Comparison of ENCODE assay signal across 9 mouse cellular contexts in genomic region chr17:27603522-27604234, GRCm38 (mm10). TPM values are rescaled to one million over a fixed set of nuclear protein-coding genes. Genes with fewer than 3 reads are reported as not detected.
A peak's percentile ranks its signal among the peaks of the same experiment; 100 is the strongest.
DNase-seq lines count a peak whose midpoint lies in the region; ATAC-seq and TF ChIP-seq lines count a peak whose summit lies in the region.
"Had no signal": no experiment of that assay in that cellular context is flagged by ENCODE, and none has a peak within 500 bp of the region (broad histone marks: within the 10 kb centered on the region; RNA-seq: fewer than 3 reads in every experiment).

No protein-coding gene starts in this region.

- peak overlapping the region; percentile 21 for H3K4me2 ChIP-seq in liver, embryonic 11.5 days
- H3K4me2 ChIP-seq in heart, embryonic 11.5 days, result peak overlapping the region; percentile 49
- H3K4me2 ChIP-seq in liver, postnatal 0 days (ENCODE audit: low read depth, low read length), result peak overlapping the region; percentile 13; the same call in 1 of the 2 replicates
- H3K4me2 ChIP-seq: hindbrain, embryonic 12.5 days had no signal

- no peak overlapping the region for H3K27ac ChIP-seq in liver, embryonic 11.5 days (ENCODE audit: low read depth, low read length)
- H3K27ac ChIP-seq in heart, embryonic 11.5 days (ENCODE audit: low read depth, low read length), result peak overlapping the region; percentile 81
- H3K27ac ChIP-seq in liver, postnatal 0 days (ENCODE audit: low read depth), result peak overlapping the region; percentile 44
- H3K27ac ChIP-seq: hindbrain, embryonic 12.5 days had no signal

- WGBS in liver, embryonic 11.5 days, result 58% methylated on average over 21 of the region's 21 CpGs
- WGBS in heart, embryonic 11.5 days (ENCODE audit: insufficient replicate concordance), result 55% methylated on average over 21 of the region's 21 CpGs
- 46% methylated on average over 21 of the region's 21 CpGs for WGBS in liver, postnatal 0 days (ENCODE audit: insufficient replicate concordance)

- no peak overlapping the region for H3K9ac ChIP-seq in liver, embryonic 11.5 days (ENCODE audit: low read depth, low read length)
- H3K9ac ChIP-seq in heart, embryonic 11.5 days (ENCODE audit: low read depth, low read length), result peak overlapping the region; percentile 29
- H3K9ac ChIP-seq in liver, postnatal 0 days (replicated peaks), result peak overlapping the region; percentile 21; the same call in 1 of the 2 replicates
- H3K9ac ChIP-seq: hindbrain, embryonic 12.5 days had no signal

- DNase-seq in liver, embryonic 11.5 days (ENCODE audit: low spot score), result no peak
- DNase-seq in liver, result no peak
- peak; percentile 51 for DNase-seq in liver, postnatal 0 days
- no peak for DNase-seq in layer of hippocampus, postnatal 25 days (ENCODE audit: extremely low spot score in 1 of 2, low spot score in 1 of 2)

- no peaks in the 10 kb centered on the region; the same call in 1 of the 2 replicates for H3K36me3 ChIP-seq in liver, embryonic 11.5 days (ENCODE audit: control insufficient read depth, insufficient read depth, low read length)
- no peaks in the 10 kb centered on the region for H3K36me3 ChIP-seq in heart, embryonic 11.5 days (ENCODE audit: control insufficient read depth, insufficient read depth, low read length)
- H3K36me3 ChIP-seq in liver, postnatal 0 days (replicated peaks; ENCODE audit: insufficient read depth, low read length), result peaks cover 2% of the 10 kb centered on the region

- no peaks in the 10 kb centered on the region for H3K9me3 ChIP-seq in liver, embryonic 11.5 days (ENCODE audit: control insufficient read depth, low read length)
- H3K9me3 ChIP-seq in heart, embryonic 11.5 days (replicated peaks; ENCODE audit: control insufficient read depth, low read length), result no peaks in the 10 kb centered on the region
- no peaks in the 10 kb centered on the region for H3K9me3 ChIP-seq in liver, postnatal 0 days (ENCODE audit: low read length)
- H3K9me3 ChIP-seq: hindbrain, embryonic 12.5 days had no signal

- no peak for TF ChIP-seq CTCF in liver, postnatal 0 days (IDR thresholded peaks at IDR 0.05; ENCODE audit: low read depth)

- peaks cover 38% of the 10 kb centered on the region for H3K4me1 ChIP-seq in liver, embryonic 11.5 days (replicated peaks; ENCODE audit: control insufficient read depth, insufficient read depth, low read length)
- peaks cover 51% of the 10 kb centered on the region for H3K4me1 ChIP-seq in heart, embryonic 11.5 days (ENCODE audit: control insufficient read depth, insufficient read depth, low read length)
- H3K4me1 ChIP-seq in liver, postnatal 0 days (ENCODE audit: insufficient read depth), result peaks cover 13% of the 10 kb centered on the region

- no peak overlapping the region for H3K4me3 ChIP-seq in liver, embryonic 11.5 days (ENCODE audit: low read depth, low read length)
- no peak overlapping the region for H3K4me3 ChIP-seq in heart, embryonic 11.5 days (ENCODE audit: low read depth, low read length)
- no peak overlapping the region for H3K4me3 ChIP-seq in liver, postnatal 0 days (ENCODE audit: low read depth, low read length)
- H3K4me3 ChIP-seq: hindbrain, embryonic 12.5 days had no signal

- peak; percentile 75 for TF ChIP-seq EP300 in liver, postnatal 0 days (IDR thresholded peaks at IDR 0.05; ENCODE audit: low read depth)

- peak; percentile 63 for ATAC-seq in liver, embryonic 11.5 days (replicated peaks; ENCODE audit: low FRiP score)
- peak; percentile 63 for ATAC-seq in erythroblast, adult 5-6 weeks (replicated peaks; ENCODE audit: low FRiP score, poor library complexity, severe bottlenecking)
- no peak for ATAC-seq in heart, embryonic 11.5 days (replicated peaks; ENCODE audit: insufficient number of reproducible peaks, low FRiP score, low TSS enrichment)
- peak; percentile 92 for ATAC-seq in liver, postnatal 0 days
- no peak for ATAC-seq in activated CD4-positive, CD25-positive, alpha-beta regulatory T cell, adult 4 months

- H3K27me3 ChIP-seq in liver, embryonic 11.5 days (replicated peaks; ENCODE audit: control insufficient read depth, insufficient read depth, low read length), result no peaks in the 10 kb centered on the region
- no peaks in the 10 kb centered on the region for H3K27me3 ChIP-seq in heart, embryonic 11.5 days (ENCODE audit: control insufficient read depth, insufficient read depth, low read length)
- H3K27me3 ChIP-seq in liver, postnatal 0 days (ENCODE audit: insufficient read depth, low read length), result no peaks in the 10 kb centered on the region
- H3K27me3 ChIP-seq: hindbrain, embryonic 12.5 days had no signal

RNA-seq across cellular contexts. Expression of gene Nudt3, which starts 19.6 kb away (rescaled TPM):
- polyA plus RNA-seq in liver, embryonic 11.5 days (2014; fragmentation: Nextera tagmentation; extraction: Ambion mirVana), result 19.6 and 26.1 TPM in 2 replicates
- 16.9 and 23.6 TPM in 2 replicates for total RNA-seq in erythroblast, adult 5-6 weeks (2015; ENCODE audit: low replicate concordance)
- total RNA-seq in erythroblast, adult 5-6 weeks (2017; ENCODE audit: low replicate concordance), result 26.0 and 34.3 TPM in 2 replicates
- 38.8 and 47.4 TPM in 2 replicates for polyA plus RNA-seq in heart, embryonic 11.5 days (2014; fragmentation: Nextera tagmentation; extraction: Ambion mirVana)
- polyA plus RNA-seq in liver, postnatal 0 days (2015; fragmentation: Nextera tagmentation; extraction: Ambion mirVana), result 17.9 and 20.2 TPM in 2 replicates
- 10 to 100 TPM; 34.7 to 38.1 TPM for polyA plus RNA-seq in activated CD4-positive, CD25-positive, alpha-beta regulatory T cell, adult 4 months (2017; shearing (Covaris generic))
- total RNA-seq in layer of hippocampus, postnatal 25 days (2021), result 100 to 1,000 TPM; 534 to 560 TPM

RNA-seq across cellular contexts. Expression of gene RPS10-NUDT3, which starts 31.3 kb away (rescaled TPM):
- polyA plus RNA-seq in liver, embryonic 11.5 days (2014; fragmentation: Nextera tagmentation; extraction: Ambion mirVana), result not detected in 2 replicates
- total RNA-seq in erythroblast, adult 5-6 weeks (2015; ENCODE audit: low replicate concordance), result not detected in 2 replicates
- total RNA-seq in erythroblast, adult 5-6 weeks (2017; ENCODE audit: low replicate concordance), result not detected in 2 replicates
- not detected in 2 replicates for polyA plus RNA-seq in heart, embryonic 11.5 days (2014; fragmentation: Nextera tagmentation; extraction: Ambion mirVana)
- polyA plus RNA-seq in liver, postnatal 0 days (2015; fragmentation: Nextera tagmentation; extraction: Ambion mirVana), result not detected in 2 replicates
- not detected for polyA plus RNA-seq in activated CD4-positive, CD25-positive, alpha-beta regulatory T cell, adult 4 months (2017; shearing (Covaris generic))
- 1 to 10 TPM in 1 of 2 experiments, not detected in 1; 1.5 TPM for total RNA-seq in layer of hippocampus, postnatal 25 days (2021)
- total RNA-seq: left cerebral cortex, postnatal 36 days had no signal
- polyA plus RNA-seq: hindbrain, embryonic 12.5 days had no signal

RNA-seq across cellular contexts. Expression of gene Rps10, which starts 32.8 kb away (rescaled TPM):
- polyA plus RNA-seq in liver, embryonic 11.5 days (2014; fragmentation: Nextera tagmentation; extraction: Ambion mirVana), result 1,138 and 1,235 TPM in 2 replicates
- total RNA-seq in erythroblast, adult 5-6 weeks (2015; ENCODE audit: low replicate concordance), result 540 and 553 TPM in 2 replicates
- total RNA-seq in erythroblast, adult 5-6 weeks (2017; ENCODE audit: low replicate concordance), result 311 and 359 TPM in 2 replicates
- polyA plus RNA-seq in heart, embryonic 11.5 days (2014; fragmentation: Nextera tagmentation; extraction: Ambion mirVana), result 659 and 724 TPM in 2 replicates
- polyA plus RNA-seq in liver, postnatal 0 days (2015; fragmentation: Nextera tagmentation; extraction: Ambion mirVana), result 523 and 535 TPM in 2 replicates
- polyA plus RNA-seq in activated CD4-positive, CD25-positive, alpha-beta regulatory T cell, adult 4 months (2017; shearing (Covaris generic)), result 1,000 to 10,000 TPM; 1,853 to 2,245 TPM
- 100 to 1,000 TPM; 437 to 494 TPM for total RNA-seq in layer of hippocampus, postnatal 25 days (2021)

RNA-seq across cellular contexts. Expression of gene AI413582, which starts 38.1 kb away (rescaled TPM):
- polyA plus RNA-seq in liver, embryonic 11.5 days (2014; fragmentation: Nextera tagmentation; extraction: Ambion mirVana), result 23.6 and 28.4 TPM in 2 replicates
- total RNA-seq in erythroblast, adult 5-6 weeks (2015; ENCODE audit: low replicate concordance), result 14.0 and 15.4 TPM in 2 replicates
- total RNA-seq in erythroblast, adult 5-6 weeks (2017; ENCODE audit: low replicate concordance), result 4.5 and 5.9 TPM in 2 replicates
- 18.1 and 18.3 TPM in 2 replicates for polyA plus RNA-seq in heart, embryonic 11.5 days (2014; fragmentation: Nextera tagmentation; extraction: Ambion mirVana)
- 15.0 and 16.7 TPM in 2 replicates for polyA plus RNA-seq in liver, postnatal 0 days (2015; fragmentation: Nextera tagmentation; extraction: Ambion mirVana)
- 100 to 1,000 TPM in 1 of 2 experiments, 10 to 100 TPM in 1; 98.5 to 118 TPM for polyA plus RNA-seq in activated CD4-positive, CD25-positive, alpha-beta regulatory T cell, adult 4 months (2017; shearing (Covaris generic))
- total RNA-seq in layer of hippocampus, postnatal 25 days (2021), result 10 to 100 TPM; 65.6 to 69.5 TPM

RNA-seq across cellular contexts. Expression of gene Hmga1, which starts 47.4 kb away (rescaled TPM):
- polyA plus RNA-seq in liver, embryonic 11.5 days (2014; fragmentation: Nextera tagmentation; extraction: Ambion mirVana), result 667 and 675 TPM in 2 replicates
- 63.4 and 75.7 TPM in 2 replicates for total RNA-seq in erythroblast, adult 5-6 weeks (2015; ENCODE audit: low replicate concordance)
- total RNA-seq in erythroblast, adult 5-6 weeks (2017; ENCODE audit: low replicate concordance), result 14.4 and 29.6 TPM in 2 replicates
- 261 and 278 TPM in 2 replicates for polyA plus RNA-seq in heart, embryonic 11.5 days (2014; fragmentation: Nextera tagmentation; extraction: Ambion mirVana)
- polyA plus RNA-seq in liver, postnatal 0 days (2015; fragmentation: Nextera tagmentation; extraction: Ambion mirVana), result 64.0 and 64.9 TPM in 2 replicates
- polyA plus RNA-seq in activated CD4-positive, CD25-positive, alpha-beta regulatory T cell, adult 4 months (2017; shearing (Covaris generic)), result 10 to 100 TPM; 48.0 to 73.5 TPM
- 10 to 100 TPM; 33.6 to 35.7 TPM for total RNA-seq in layer of hippocampus, postnatal 25 days (2021)

Comparison
In these comparisons a context has a peak if more than half of its experiments do, and no peak if none do; other contexts are left out.
1. ATAC-seq: peak in liver, embryonic 11.5 days (single experiment), erythroblast, adult 5-6 weeks (single experiment) and liver, postnatal 0 days (single experiment); none in heart, embryonic 11.5 days (single experiment) and activated CD4-positive, CD25-positive, alpha-beta regulatory T cell, adult 4 months (single experiment).
2. Peak in every context shown above with its lines, with median percentiles within 50 percentile points of each other: H3K4me2 ChIP-seq.